Mouse (Mus musculus): ENCODE results near the gene Cox8a. TPM values are rescaled to one million over a fixed set of nuclear protein-coding genes. Genes with fewer than 3 reads are reported as not detected.

Cox8a gene
- polyA plus RNA-seq, 1 experiment from 2014 or later: 924 TPM

DNA sequence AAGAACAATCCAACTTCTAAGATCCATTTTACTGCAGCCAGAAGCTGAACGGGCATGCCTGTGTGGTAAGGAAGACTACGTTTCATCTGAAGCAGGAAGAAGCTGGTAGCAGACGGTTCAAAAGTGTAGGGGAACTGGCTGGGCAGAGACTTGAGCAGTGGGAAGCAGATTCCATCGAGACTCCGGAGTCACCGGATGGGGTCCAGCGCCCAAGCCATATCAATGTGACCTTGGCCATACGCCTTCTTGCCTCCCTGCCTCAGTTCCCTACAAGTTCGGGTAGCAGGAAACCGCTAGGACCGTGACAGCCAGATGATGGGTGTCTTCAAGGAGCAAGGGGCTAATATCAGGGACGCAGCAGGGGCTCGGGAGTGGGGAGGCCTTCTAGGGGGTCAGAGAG, 22.9 kb upstream of the Cox8a start:
- Histone ChIP-seq H3K36me3 (peaks cover 4% of the 10 kb centered on the region; the same call in 1 of the 2 replicates), H3K4me3 (peak overlapping the region; percentile 71), H3K9me3 (no peaks in the 10 kb centered on the region), H3K4me1 (replicated peaks) (peaks cover 34% of the 10 kb centered on the region), H3K9ac (peak overlapping the region; percentile 88), H3K27me3 (peaks cover 7% of the 10 kb centered on the region; the same call in 1 of the 2 replicates), H3K4me2 (peak overlapping the region; percentile 91), H3K27ac (peak overlapping the region; percentile 90)
- ATAC-seq (ENCODE audit: low FRiP score): no peak; the same call in none of the 2 replicates
- WGBS: 5% methylated on average over 13 of the region's 13 CpGs

DNA sequence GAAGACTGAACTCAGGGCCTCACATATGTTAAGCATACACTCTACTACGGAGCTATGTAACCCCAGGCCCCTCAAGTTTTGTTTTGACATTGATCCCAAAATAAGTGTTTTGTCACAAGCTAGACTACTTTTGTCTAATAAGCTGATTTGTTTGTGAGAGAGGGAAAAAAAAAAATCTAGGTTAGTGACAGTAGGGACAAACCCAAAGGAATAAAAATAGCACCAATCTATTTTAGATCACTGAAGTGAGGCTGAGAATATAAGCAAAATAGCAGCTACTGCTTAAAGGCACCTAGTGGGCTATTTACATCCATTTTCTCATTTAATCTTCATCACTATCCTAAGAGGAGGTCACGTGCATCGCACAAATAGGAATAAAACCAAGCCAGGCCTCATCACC, 22.2 kb upstream of the Cox8a start:
- Histone ChIP-seq H3K4me1 (replicated peaks) (peaks cover 34% of the 10 kb centered on the region), H3K9me3 (no peaks in the 10 kb centered on the region), H3K9ac (peak overlapping the region; percentile 88), H3K36me3 (peaks cover 4% of the 10 kb centered on the region; the same call in 1 of the 2 replicates), H3K4me3 (peak overlapping the region; percentile 71; the same call in 1 of the 2 replicates), H3K4me2 (peak overlapping the region; percentile 91), H3K27me3 (peaks cover 7% of the 10 kb centered on the region; the same call in 1 of the 2 replicates), H3K27ac (no peak overlapping the region)
- no peak for ATAC-seq (ENCODE audit: low FRiP score)
- 93% methylated on average over 3 of the region's 3 CpGs for WGBS

DNA sequence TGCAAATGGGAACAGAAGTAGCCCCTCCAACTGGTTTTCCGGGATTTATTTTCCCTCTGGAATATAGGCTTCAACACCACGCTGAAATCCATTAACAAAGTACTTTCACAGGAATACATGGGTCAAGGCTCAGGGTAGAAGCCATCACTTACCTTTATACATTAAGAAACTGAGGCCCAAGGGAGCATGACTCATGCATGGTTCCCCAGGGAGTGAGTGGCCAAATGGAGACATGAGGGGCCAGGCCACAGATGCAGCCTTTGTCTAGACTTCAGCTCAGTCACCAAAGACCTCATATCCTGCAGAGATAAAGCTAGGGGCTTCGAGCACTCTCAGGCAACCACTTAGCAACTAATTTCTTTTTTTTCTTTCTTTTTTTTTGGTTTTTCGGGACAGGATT, 19.3 kb upstream of the Cox8a start:
- H3K36me3 ChIP-seq: peaks cover 26% of the 10 kb centered on the region
- H3K27ac ChIP-seq: no peak overlapping the region
- no peak for ATAC-seq (ENCODE audit: low FRiP score)
- 86% methylated on average over 4 of the region's 4 CpGs for WGBS
- no peak overlapping the region for H3K4me3 ChIP-seq
- no peak overlapping the region for H3K4me2 ChIP-seq
- no peaks in the 10 kb centered on the region for H3K9me3 ChIP-seq
- 0 out of 2 replicates have a peak overlapping the region, but pooled peaks have one; percentile 25 for H3K9ac ChIP-seq
- no peaks in the 10 kb centered on the region for H3K27me3 ChIP-seq
- peaks cover 34% of the 10 kb centered on the region for H3K4me1 ChIP-seq (replicated peaks)

DNA sequence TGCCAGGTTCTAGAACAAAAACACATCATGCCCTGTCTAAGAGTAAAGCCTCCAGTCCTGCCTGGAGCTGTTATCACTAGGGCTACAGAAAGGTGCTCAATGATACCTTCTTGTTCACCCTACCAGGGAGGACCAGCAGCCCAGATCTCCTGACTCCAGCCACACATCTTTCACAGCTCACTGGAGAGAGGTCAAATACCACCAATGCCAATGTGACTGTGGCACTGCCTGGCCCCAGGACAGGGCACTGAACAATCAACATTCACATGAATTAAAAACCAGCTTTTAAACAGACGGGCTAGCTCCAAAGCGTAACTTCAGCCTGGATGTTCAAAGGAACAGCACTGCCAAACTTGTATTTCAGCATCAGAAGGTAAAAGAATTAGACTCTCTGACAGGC, 18.6 kb upstream of the Cox8a start:
- ATAC-seq (ENCODE audit: low FRiP score): no peak
- Histone ChIP-seq H3K27me3 (no peaks in the 10 kb centered on the region), H3K4me2 (no peak overlapping the region), H3K27ac (no peak overlapping the region), H3K4me1 (replicated peaks) (peaks cover 30% of the 10 kb centered on the region), H3K4me3 (no peak overlapping the region), H3K9me3 (no peaks in the 10 kb centered on the region), H3K36me3 (peaks cover 34% of the 10 kb centered on the region), H3K9ac (no peak overlapping the region)
- WGBS: 86% methylated on average over 2 of the region's 2 CpGs

DNA sequence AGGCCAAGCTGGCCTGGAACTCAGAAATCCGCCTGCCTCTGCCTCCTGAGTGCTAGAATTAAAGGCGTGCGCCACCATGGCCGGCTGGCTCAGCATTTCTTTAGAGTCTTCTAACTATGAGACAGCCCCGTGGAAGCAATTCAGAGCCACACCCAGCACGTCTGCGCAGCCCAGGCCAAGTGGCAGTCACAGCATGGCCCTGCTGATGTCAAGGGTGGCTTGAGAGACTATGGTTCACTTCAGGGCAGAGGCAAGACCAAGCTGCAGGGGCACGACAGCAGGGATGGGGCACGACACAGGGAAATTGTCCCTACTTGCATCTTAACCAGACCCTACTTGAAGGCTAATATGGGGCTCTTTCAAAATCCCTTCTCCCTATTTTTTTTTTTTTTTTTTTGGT, 18.0 kb upstream of the Cox8a start:
- H3K27ac ChIP-seq: no peak overlapping the region
- no peak overlapping the region for H3K9ac ChIP-seq
- 92% methylated on average over 9 of the region's 9 CpGs for WGBS
- ATAC-seq (ENCODE audit: low FRiP score): no peak
- no peaks in the 10 kb centered on the region for H3K9me3 ChIP-seq
- H3K4me2 ChIP-seq: no peak overlapping the region
- peaks cover 39% of the 10 kb centered on the region for H3K36me3 ChIP-seq
- H3K4me3 ChIP-seq: no peak overlapping the region
- H3K27me3 ChIP-seq: no peaks in the 10 kb centered on the region
- peaks cover 30% of the 10 kb centered on the region for H3K4me1 ChIP-seq (replicated peaks)

DNA sequence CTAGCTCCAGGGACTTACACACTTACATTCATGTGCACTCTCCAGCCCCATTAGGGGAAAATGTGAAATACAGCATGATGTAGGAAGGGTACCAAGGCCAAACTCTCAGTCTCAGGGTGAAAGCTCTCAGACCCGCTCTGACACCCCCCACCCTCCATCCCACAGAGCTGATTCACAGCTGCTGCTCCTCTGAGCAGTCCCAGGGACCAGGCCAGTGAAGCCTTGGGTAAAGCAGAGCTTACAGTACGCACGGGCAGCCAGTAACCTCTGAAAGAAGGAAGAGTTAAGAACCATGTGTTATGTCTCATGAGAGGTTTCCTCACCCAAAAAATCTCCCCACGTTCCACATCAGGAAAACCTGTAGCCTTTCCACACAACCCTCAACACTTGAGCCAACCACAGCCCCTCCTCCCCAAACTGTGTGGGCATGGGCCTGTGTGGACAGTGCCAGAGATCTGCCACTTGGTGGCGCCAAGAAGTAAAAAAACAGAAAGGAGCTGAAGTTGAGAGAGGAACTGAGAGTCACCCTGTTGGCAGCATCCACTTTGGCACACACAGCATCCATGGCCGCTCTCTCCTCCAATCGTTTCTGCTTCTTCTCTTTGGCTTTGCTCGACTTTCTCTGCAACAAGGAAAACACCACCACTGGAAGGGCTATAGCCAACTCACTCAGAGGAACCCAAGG, 17.3 kb upstream of the Cox8a start:
- peaks cover 47% of the 10 kb centered on the region for H3K36me3 ChIP-seq
- ATAC-seq (ENCODE audit: low FRiP score): peak; percentile 85
- H3K4me2 ChIP-seq: no peak overlapping the region
- peaks cover 22% of the 10 kb centered on the region for H3K4me1 ChIP-seq (replicated peaks)
- H3K27ac ChIP-seq: no peak overlapping the region
- H3K4me3 ChIP-seq: no peak overlapping the region
- H3K9me3 ChIP-seq: no peaks in the 10 kb centered on the region
- no peak overlapping the region for H3K9ac ChIP-seq
- no peaks in the 10 kb centered on the region for H3K27me3 ChIP-seq
- 59% methylated on average over 8 of the region's 8 CpGs for WGBS

DNA sequence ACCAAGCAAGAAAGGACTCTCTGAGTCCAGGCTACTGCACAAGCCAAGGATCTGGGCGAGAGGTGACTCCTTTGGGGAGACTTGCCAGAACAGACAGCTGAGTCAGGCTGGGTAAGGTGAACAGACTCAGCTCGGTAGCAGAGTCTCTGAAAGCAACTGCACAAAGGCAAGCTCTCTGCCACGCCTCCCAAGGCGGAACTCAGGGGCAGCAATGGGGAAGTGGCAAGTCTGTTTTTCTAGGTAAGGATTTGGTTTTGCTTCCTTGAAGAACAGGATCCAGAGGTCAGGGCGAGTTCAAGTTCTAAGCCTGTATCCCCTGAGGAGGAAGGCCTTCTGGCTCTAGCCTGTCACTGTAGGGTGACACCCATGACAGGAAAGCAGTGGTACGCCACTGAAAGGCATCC, 9.1 kb upstream of the Cox8a start:
- Histone ChIP-seq H3K4me3 (no peak overlapping the region), H3K27me3 (no peaks in the 10 kb centered on the region), H3K9ac (no peak overlapping the region), H3K9me3 (no peaks in the 10 kb centered on the region), H3K27ac (no peak overlapping the region), H3K4me2 (no peak overlapping the region), H3K4me1 (replicated peaks) (no peaks in the 10 kb centered on the region), H3K36me3 (peaks cover 62% of the 10 kb centered on the region)
- ATAC-seq (ENCODE audit: low FRiP score): no peak
- WGBS: 84% methylated on average over 6 of the region's 6 CpGs

DNA sequence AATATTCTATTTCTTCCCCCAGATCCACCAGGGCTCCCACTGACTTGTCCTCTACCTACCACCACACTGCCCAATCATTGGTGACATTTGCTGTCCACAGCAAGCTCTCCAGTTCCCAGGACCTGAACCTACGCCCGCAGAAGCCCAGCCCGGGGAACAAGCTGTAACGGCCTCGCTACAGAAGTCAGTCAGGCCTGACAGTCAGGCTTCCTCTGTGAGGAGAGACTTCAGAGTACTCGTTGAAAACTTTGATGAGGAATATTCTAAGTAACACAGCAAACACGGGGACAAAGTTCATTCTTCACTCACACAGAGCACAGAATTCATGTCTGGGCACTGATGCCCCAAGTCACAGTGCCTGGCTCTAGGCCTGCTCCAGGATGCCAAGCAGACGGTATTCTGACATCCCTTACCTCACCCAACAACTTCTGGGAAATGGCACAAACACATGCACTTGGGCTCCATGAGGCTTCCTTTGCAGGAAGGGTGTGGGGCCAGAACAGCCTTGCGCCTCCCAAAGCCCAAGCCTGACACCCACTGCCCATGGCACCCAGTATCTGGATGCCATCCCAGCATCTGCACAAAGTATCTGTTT, 7.8 kb upstream of the Cox8a start:
- Histone ChIP-seq H3K9ac (no peak overlapping the region; the same call in 1 of the 2 replicates), H3K4me3 (no peak overlapping the region), H3K4me2 (no peak overlapping the region), H3K36me3 (peaks cover 49% of the 10 kb centered on the region), H3K9me3 (no peaks in the 10 kb centered on the region), H3K4me1 (replicated peaks) (no peaks in the 10 kb centered on the region), H3K27me3 (no peaks in the 10 kb centered on the region), H3K27ac (no peak overlapping the region)
- ATAC-seq (ENCODE audit: low FRiP score): no peak
- WGBS: 85% methylated on average over 9 of the region's 9 CpGs

DNA sequence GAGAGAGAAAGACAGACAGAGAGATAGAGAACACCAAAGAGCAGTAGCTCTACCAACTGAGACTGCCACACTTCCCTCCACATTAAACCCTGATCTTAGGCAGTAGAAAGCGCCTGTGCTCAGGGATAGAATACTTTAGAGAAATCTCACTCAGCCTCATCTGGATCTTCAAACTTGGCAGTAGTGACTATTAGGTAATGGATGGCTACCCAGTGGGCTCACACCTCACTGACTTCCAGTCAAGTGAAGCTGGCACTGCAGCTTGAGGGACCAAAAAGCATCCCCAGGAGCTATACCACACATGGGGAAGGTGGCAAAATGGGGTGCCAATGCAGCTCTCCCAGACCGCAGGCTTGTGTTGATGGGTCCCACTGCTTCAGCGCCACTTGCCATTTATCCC, 6.8 kb upstream of the Cox8a start:
- Histone ChIP-seq H3K4me2 (no peak overlapping the region), H3K27ac (no peak overlapping the region), H3K4me1 (replicated peaks) (no peaks in the 10 kb centered on the region), H3K36me3 (peaks cover 39% of the 10 kb centered on the region), H3K9ac (no peak overlapping the region), H3K9me3 (no peaks in the 10 kb centered on the region), H3K4me3 (no peak overlapping the region), H3K27me3 (no peaks in the 10 kb centered on the region)
- no peak for ATAC-seq (ENCODE audit: low FRiP score)
- 92% methylated on average over 3 of the region's 3 CpGs for WGBS

DNA sequence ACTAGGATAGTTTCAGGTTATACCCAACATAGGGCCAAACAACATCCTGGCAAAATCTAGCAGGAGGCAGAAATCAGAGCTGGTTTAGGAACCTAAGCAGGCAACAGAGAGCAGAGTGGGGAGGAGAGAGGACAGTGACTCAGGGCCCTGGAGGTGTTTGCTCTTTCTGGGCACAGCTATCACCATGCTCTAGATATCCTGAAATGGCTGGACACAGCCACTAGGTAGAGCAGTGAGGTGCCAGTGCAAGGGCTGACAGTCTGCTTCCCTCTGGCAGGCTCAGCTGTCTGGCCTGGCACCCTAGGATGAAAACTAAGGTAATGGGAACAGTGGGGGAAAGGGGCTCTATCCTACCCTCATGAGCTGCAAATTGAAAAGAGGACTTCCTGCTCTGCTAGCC, 6.1 kb upstream of the Cox8a start:
- Histone ChIP-seq H3K27me3 (no peaks in the 10 kb centered on the region), H3K9ac (no peak overlapping the region), H3K4me1 (replicated peaks) (no peaks in the 10 kb centered on the region), H3K27ac (no peak overlapping the region), H3K9me3 (no peaks in the 10 kb centered on the region), H3K36me3 (peaks cover 32% of the 10 kb centered on the region), H3K4me2 (no peak overlapping the region), H3K4me3 (no peak overlapping the region)
- no peak for ATAC-seq (ENCODE audit: low FRiP score)

DNA sequence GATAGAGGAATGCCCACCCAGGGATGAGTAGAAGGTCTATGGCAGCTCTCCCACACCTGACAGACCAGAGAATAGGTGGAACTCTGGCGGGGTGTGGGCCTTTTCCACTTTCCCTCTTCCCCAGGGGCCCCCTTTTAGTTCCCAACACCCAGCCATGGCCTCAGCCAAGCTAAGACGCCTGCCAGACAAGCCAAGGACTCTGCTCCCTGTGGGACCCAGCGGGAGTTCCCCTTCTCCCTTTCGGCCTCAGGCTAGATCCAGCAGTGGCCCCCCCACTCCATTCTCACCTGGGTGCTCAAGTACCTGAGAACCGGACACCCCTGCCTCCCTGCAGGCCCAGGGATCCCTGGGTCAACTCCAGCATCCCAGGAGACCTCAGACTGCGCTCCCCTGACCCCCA, 4.8 kb upstream of the Cox8a start:
- Histone ChIP-seq H3K9me3 (no peaks in the 10 kb centered on the region), H3K4me3 (no peak overlapping the region), H3K36me3 (peaks cover 19% of the 10 kb centered on the region), H3K4me2 (no peak overlapping the region), H3K4me1 (replicated peaks) (peaks cover 7% of the 10 kb centered on the region), H3K27me3 (no peaks in the 10 kb centered on the region), H3K9ac (no peak overlapping the region), H3K27ac (no peak overlapping the region)
- WGBS: 87% methylated on average over 6 of the region's 6 CpGs
- ATAC-seq (ENCODE audit: low FRiP score): no peak

DNA sequence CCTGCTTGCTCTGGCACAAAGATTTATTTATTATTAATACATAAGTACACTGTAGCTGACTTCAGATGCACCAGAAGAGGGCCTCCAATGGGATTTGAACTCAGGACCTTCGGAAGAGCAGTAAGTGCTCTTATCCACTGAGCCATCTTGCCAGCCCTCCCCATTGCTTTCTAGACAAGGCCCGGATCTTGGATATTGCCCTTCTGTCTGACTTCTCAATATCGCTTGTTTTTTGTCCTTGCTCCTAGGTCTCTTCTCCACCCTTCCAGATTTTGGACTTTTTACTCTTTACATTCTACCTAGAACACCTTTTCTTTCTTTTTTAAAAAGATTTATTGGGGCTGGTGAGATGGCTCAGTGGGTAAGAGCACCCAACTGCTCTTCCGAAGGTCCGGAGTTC, 1.3 kb upstream of the Cox8a start:
- H3K9me3 ChIP-seq: no peaks in the 10 kb centered on the region
- H3K36me3 ChIP-seq: peaks cover 21% of the 10 kb centered on the region
- ATAC-seq (ENCODE audit: low FRiP score): no peak
- H3K27me3 ChIP-seq: no peaks in the 10 kb centered on the region
- no peak overlapping the region for H3K4me3 ChIP-seq
- H3K4me1 ChIP-seq (replicated peaks): peaks cover 37% of the 10 kb centered on the region
- no peak overlapping the region for H3K9ac ChIP-seq
- no peak overlapping the region for H3K27ac ChIP-seq
- no peak overlapping the region for H3K4me2 ChIP-seq
- WGBS: 96% methylated on average over 5 of the region's 5 CpGs

DNA sequence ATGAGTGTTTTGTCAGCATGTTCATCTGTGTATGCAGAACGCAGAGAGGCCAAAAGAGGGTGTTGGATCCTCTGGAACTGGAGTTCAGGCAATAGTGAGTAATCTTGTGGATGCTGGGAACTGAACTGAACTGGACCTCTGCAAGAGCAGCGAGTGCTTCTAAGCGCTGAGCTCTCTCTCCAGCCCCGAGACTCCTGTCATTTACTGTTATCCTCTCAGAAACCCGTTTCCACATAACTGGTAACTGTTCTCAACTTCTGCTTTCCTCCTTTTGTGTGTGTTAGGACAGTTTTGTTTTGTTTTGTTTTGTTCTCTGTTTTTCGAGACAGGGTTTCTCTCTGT, 481 bp upstream of the Cox8a start:
- 13% methylated on average over 6 of the region's 6 CpGs for WGBS
- ATAC-seq (ENCODE audit: low FRiP score): peak; percentile 34
- H3K36me3 ChIP-seq: peaks cover 25% of the 10 kb centered on the region
- H3K4me3 ChIP-seq: peak overlapping the region; percentile 75
- H3K27me3 ChIP-seq: no peaks in the 10 kb centered on the region
- H3K27ac ChIP-seq: no peak overlapping the region
- peak overlapping the region; percentile 53 for H3K4me2 ChIP-seq
- peaks cover 37% of the 10 kb centered on the region for H3K4me1 ChIP-seq (replicated peaks)
- H3K9ac ChIP-seq: peak overlapping the region; percentile 49; the same call in 1 of the 2 replicates
- no peaks in the 10 kb centered on the region for H3K9me3 ChIP-seq
